Mouse (Mus musculus): ENCODE results near the gene Srcin1.

Srcin1 gene

DNA sequence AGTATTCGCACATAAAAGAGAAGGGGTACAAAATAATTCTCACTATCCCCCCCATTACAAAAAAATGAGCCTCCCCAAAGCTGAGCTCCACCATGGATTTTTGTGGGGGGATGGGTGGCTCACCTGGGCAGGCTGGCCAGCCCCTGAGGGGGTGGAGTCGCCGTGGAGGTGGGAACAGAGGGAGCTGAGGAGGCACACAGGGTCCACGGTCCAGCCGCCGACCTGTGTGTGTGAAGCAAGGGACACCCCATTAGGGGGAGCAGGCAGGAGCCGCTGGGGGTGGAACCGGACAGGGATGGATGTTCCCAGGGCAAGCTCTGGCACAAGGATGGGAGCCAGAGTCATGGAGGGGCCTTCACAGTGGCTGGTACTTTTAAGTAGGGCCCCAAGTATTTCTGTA lies 27.2 kb downstream of the Srcin1 start:
- DNase-seq, result no peak

DNA sequence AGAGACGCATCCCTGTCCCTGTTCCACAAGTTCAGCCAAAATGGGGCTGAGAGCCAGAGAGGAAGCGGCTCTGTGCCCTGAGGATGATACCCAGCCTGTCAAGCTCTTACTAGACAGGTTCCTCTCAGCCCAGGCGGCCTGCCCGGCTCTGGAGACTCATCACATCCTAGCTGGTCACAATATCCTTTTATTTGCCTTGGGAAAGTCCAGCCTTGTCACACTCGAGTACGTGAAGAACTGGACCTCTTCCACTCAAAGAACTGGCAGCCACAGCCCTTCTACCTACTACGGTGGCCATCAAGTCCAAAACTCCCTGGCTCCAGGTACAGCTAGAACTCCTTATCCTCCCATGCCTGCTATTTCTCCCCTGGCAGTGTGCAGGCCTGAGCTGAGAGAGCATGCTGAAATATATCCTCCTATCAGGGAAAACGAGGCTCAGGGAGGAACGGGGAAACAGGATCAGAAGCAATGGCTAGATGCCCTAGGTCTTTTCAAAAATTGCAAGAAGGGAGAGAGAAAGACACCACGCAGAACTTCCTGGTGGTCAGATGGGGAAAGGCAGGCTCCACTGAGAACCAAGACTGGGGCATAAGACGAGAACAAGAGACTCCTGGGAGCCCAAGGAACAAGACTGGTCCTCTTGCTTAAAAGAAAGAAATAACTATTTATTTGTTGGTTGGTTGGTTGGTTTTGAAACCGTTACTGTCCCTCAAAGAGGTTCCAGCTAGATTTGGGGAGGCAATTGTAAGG lies 27.9 kb downstream of the Srcin1 start:
- DNase-seq, result no peak

GRCm38 (mm10) chr11:97546804-97547411 lies 29.1 kb downstream of the Srcin1 start:
- DNase-seq, result peak; percentile 69

DNA sequence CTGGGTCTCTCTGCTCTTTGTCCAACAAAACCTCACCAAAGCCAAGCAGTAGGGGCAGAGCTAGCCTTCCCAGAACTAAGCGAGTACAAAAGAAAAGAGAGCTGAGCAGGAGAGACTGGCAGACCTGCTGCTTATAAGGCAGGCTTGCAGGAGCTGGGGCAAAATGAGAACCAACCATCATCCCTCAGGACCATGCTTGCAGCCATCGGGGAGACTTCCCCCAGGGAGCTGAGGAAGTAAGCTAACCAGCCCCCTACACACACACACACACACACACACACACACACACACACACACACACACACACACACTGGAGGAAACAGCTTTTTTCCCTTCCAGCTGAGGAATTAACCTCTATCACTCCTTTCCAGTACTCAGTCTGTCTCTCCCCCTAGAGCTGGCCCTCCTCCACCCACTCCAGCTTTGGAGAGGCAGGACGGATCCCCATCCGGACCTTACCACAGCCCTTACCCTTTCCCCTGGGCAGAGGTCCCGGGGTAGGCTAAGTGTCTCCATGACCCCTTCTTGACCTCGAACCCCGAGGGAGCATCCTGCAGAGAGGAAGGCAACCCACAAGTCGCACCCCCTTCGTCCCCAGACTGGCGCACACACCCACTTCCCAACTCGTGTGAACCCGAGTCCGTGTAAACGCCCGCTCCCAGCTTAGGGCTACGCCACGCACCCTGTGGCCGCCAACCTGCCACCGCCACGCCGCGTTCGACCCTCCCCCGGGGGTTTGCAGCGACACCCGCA lies 30.0 kb downstream of the Srcin1 start:
- DNase-seq, result no peak

GRCm38 (mm10) chr11:97543883-97544282 lies 32.1 kb downstream of the Srcin1 start:
- no peak for DNase-seq

DNA sequence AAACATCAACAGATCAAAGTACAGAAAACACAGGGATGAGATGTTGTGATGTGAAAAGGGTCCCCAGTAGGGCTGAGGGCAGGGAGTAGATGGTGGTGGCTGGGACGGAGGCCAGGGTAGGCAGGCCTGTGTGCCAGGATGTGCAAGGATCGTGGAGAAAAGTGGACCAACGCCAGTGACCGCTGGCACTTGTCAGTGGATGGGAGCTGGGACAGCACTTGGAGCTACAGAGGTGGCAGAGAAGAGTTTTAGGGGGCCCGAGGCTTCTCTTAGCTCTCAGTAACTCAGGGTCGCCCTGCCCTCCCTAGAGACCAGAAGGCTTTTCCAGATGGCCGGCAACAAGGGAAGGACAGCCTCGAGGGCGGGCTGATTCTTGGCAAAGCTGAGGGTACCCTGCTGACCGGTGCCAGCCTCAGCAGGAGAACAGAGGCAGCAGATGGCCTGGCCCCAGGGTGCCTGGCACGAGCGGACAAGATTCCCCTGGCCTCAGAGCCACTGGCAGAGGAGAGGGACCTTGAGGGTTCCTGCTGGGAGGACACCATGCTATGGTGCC lies 32.7 kb downstream of the Srcin1 start:
- DNase-seq, result peak; percentile 83

GRCm38 (mm10) chr11:97542171-97543150 lies 33.5 kb downstream of the Srcin1 start:
- DNase-seq, result no peak

DNA sequence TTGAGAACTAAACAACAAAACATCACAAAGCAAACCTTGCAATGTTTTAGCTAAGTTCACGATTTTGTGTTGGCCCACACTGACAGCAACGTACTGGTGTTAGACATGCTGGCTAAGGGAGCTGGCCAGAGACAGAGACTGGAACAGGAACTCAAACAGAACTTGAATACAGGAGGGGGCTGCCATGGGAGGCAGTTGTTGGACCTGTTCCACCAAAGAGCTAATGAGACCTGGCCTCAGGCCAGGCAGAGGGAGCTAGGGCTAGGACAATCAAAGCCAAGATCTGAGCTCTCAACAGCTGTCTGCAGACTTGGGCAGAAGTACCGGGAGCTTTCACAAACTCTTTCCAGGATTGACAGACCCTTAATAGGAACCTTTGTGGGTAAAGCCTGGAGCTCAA lies 35.4 kb downstream of the Srcin1 start:
- DNase-seq, result peak; percentile 78

- no peak for DNase-seq
Measured at GRCm38 (mm10) chr11:97540136-97540535, 35.9 kb downstream of the Srcin1 start.

GRCm38 (mm10) chr11:97539622-97540021 lies 36.4 kb downstream of the Srcin1 start:
- DNase-seq, result no peak

GRCm38 (mm10) chr11:97537580-97538089 lies 38.4 kb downstream of the Srcin1 start:
- no peak for DNase-seq

DNA sequence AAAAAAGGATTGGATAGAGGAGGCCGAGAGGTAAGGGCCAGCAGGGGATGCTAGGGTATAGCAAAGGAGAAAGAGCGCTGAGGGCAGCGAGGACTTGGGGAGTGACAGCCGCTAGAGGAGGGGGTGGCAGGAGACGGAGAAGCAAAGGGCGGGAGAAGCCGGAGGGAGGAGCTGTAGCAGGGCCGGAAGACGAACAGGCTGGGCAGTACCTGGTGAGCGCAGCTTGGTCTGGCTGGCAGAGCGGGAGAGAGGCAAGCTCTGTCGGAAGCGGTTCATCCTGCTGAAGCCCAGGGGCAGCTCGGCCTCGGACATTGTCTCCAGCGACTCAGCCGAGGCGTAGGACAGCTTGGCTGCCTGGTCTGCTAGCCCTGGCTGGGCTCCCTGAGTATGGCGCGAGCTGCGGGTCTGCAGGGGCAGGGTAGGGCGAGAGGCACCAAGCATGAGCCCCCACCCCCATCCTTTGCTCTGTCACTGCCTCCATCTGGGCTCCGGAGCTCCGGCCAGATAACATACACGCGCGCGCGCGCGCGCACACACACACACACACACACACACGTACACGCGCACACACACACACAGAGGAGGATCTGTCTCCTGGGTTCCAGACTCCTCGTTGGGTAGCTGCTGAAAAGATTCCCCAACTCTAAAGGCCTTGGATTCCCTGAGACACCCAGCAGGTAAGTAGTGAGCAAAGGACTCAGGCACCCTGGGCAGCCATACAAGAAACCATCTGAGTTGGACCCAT lies 39.0 kb downstream of the Srcin1 start:
- peak; percentile 56 for DNase-seq

DNA sequence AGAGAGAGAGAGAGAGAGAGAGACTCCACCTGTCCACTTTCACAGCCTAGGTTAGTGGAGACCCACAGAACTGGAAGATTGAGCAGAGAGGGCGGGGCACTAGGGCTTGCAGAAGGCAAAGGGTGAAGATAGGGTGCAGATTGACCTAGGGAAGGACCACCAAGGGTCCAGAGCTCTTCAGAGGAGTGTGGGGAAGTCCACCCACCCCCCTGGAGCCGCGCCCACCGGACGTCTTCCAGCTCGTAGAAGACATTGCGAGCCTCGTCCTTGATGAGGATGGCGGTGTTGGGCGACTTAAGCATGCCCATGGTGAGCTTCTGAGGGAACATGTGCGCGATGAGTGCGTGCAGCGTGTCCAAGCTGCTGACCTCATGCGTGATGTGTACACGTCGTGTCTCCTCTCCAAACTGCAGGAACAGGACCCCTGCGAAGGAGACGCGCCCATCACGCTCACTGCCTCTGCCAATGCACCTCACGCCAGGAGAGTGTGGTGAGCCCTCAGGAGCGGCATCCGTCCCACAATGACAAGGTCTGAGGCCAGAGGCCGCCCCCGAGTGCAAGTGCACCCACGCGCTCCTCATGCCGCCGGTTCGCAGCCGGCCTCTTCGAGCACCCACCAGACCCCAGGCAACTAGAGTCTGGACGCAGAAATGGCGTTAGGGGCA lies 39.8 kb downstream of the Srcin1 start:
- no peak for DNase-seq

DNA sequence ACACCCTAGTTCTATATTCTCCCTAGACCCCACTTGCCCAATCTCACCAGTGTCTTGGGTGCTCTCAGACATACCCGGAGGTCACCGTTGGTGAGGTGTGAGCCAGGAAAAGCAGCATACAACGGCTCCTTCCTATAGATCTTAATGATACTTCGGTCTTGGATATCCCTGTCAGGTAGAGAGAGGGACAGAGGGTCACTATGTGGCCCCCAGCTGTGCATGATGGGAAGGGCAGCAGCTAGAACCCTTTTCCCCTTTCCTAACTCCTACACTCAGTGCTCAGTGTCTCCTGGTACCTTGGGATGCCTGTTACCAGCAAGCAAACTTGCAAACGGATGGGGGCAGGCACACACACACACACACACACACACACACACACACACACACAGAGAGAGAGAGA lies 40.3 kb downstream of the Srcin1 start:
- no peak for DNase-seq

GRCm38 (mm10) chr11:97535308-97535630 lies 40.7 kb downstream of the Srcin1 start:
- DNase-seq, result no peak

DNA sequence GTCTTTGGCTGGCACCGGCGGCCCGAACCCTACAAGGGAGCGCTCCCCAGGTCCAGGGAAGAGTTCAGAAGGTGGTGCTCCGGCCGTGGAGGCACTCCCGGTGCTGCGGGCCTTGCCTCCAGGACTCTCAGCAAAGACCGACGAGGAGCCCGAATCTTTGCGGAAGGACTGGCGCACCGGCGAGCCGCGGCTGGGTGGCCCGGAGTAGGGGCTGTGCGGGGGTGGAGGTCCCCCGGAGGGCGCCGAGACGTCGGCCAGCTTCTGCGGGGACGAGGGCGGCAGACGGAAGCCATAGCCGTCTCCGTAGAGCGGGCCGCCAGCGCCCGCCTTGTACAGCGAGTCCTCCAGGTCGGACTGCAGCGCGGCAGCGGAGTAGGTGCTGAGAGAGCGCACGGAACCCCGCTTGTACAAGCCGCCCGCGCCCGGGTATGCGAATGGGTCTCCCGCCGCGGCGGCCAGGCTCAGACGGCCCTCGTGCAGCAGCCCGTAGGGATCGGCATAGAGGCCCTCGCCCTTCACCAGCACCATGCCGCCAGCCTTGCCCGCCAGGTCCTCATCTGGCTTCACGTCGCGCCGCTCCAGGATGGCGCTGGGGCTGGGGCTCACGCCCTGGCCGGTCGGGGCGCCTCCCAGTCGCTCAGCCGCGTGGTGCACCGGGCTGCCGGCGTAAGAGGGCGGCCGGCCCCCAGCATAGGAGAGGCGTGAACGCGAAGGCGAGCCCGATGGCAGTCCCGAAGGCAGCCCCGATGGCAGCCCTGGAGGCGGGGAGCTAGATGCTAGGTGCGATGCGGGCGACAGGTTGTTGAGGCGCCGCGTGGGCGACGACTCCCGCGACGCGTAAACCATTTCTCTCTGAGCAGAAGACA lies 41.3 kb downstream of the Srcin1 start:
- no peak for DNase-seq

GRCm38 (mm10) chr11:97533653-97534052 lies 42.3 kb downstream of the Srcin1 start:
- no peak for DNase-seq

DNA sequence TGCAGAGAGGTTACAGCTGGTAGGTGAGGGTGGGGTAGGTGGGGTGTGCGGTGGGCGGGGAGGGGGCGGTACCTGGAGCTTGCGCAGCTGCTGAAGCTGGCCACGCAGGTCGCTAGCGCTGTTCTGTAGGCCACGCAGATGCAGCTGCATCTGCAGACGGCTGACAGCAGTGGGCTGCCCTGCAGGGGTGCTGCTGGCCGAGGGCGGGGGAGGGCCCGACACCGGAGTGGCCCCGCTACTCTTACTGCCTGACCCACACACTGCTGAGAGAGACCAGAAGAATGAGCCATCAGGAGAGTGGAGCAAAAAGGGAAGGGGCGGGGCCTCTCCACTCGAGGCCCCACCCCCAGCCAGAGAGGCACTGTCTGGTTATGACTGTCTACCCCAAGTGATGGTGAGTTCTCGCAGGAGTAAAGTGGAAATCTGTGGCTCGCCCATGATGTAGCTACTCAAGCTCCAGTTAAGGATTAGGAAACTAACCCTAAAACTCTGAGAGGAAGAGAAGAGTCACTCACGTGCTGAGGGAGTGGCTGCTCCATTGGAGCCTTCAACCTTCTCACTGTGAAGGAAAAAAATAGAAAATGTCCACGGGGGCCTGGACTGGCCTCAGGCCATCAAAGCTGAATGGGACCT lies 42.9 kb downstream of the Srcin1 start:
- DNase-seq, result no peak

GRCm38 (mm10) chr11:97532354-97532753 lies 43.6 kb downstream of the Srcin1 start:
- no peak for DNase-seq
